Mouse (Mus musculus): ENCODE results near the gene Ago4.

- TF ChIP-seq CTCF (IDR thresholded peaks at IDR 0.05; ENCODE audit: control insufficient read depth, insufficient read depth, insufficient replicate concordance, low read depth, low read length) (no peak), POLR2A (IDR thresholded peaks at IDR 0.05; ENCODE audit: control insufficient read depth, low read depth, low read length) (no peak)
These were observed 11.7 kb upstream of the Ago4 start for GRCm38 (mm10) chr4:126545016-126545415.

All from testis, adult 2 months (tissue).